Mouse (Mus musculus) embryo, embryonic 11.5 days (tissue): ENCODE results near the gene U2af2.
A peak's percentile ranks its signal among the peaks of the same experiment; 100 is the strongest.

Source experiments
- DNase-seq: peaks from one replicate; pipeline ENCODE4 v3.0.0-alpha.2; 2012; ENCODE audit warnings: low read depth, low spot score

The U2af2 gene

DNA sequence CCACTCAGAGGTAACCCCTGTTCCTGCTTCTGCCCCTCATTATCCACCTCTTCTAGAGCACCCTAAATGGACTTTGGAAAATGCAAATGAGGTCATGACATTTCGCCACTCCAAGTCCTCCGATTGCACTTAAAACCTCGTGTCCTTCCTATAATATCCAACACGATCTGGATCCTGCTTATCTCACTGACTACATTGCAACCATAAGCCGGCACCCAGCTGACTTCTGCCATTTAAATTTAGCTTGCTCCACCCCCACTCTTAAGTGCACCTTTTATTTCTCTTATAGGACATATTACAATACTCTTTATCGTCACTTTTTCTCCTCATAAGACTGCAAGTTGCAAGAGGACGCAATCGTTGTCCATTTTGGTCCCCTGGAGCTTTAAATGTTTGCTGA is 24.5 kb upstream of the U2af2 start:
- DNase-seq, result no peak

DNA sequence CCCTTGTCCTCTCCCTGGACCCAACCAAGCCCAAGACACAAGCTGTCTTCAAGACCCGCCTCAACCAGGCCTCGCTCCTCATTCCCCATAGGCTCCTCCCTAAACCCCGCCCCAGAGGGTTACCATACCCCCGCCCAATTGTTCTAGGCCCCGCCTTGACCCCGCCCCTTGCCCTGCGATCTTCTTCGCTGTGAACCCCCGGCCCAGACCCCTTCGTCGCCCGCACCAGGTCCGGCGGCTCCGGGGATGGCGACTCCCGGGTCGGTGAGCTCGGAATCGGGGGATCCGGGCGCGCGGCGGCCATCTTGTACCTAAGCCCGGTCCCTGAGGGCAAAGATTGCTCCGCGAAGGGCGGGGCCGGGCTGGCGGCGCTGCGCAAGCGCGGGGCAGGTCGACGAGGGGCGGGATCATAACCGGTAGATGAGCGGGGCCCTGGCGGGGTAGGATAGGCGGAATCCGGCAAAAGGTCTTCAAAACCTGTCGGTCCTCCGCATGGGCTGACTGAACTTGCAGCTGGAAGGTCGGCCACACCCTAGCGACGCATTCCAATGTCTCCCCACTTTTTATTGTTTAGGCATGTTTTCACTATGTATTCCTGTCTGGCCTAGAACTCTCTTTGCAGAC is 23.7 kb upstream of the U2af2 start, which contains the start of gene Zfp784:
Zfp784 (minus strand) TSS at position 338 of the 624 bp plus-strand sequence.
- peak; percentile 81 for DNase-seq

- no peak for DNase-seq
Measured at GRCm38 (mm10) chr7:5038940-5039339, 23.0 kb upstream of the U2af2 start.

- DNase-seq, result no peak
Measured at GRCm38 (mm10) chr7:5044981-5045380, 17.0 kb upstream of the U2af2 start.

- no peak for DNase-seq
Measured at GRCm38 (mm10) chr7:5046112-5046511, 15.8 kb upstream of the U2af2 start.

DNA sequence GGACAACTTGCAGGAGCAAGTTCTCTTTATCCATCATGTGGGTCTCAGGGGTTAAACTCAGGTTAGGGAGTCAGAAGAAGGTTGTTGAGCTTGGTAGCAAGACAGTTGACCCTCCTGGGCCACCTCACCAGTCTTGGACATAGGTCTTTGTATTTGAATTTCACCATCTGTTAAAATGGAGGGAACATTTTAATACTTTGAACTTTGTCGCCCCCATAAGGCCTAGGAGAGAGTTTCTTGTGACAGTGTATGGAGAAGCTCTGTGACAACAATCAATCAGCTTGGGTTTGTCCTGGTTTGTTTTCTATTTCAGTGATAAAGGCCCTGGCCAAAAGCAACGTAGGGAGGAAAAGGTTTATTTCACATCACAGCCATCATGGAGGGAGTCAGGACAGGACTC is 14.6 kb upstream of the U2af2 start:
- DNase-seq, result no peak

DNA sequence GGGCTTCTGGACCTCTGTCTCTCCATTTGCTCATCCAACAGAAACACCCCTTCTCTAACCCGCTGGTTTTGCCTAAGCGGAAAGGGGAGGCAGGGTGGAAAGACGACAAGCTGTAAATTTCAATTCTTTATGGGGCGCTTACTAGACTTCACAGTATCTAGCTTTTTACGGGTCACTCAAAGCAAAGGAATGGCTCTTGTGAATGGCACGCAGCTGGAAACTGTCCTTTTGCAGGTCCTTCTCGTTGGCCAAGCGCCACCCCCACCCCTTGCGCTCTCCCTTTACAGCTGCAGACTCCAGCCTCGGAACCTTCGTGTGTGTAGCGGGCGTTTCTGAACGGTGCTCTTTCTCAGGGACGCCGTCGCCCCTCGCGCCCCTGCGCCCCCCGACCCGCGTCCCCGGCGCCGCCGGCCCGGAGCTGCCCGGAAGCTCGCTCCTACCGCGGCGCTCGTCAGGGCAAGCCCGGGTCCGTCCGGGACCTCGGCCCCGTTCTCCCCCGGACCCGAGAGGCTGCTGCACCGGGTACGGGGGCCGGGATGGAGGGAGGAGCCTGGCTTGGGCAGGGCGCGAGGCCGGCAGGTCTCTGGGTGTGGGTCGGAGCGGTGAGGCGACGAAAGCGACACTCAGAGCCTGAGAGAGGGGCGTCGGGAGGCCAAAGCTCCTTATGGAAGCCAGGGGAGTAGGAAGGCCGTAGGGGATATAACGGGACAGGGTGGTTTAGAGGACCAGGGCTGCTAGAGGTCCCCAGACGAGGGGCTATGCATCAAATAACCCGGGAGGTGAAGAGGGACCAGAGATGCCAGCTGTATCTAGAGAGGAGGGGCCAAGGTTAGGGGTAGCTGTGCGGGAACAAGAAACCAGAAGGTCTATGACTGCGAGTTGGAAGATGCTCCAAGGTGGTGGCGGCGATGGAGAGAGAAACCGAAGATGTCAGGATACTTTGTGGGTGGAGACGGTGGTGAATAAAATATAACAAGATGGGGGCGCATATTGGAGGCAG is 10.4 kb upstream of the U2af2 start, which contains the start of gene Zfp580:
Zfp580 (plus strand) TSS at position 346 of the 1,000 bp plus-strand sequence.
- peak; percentile 58 for DNase-seq

DNA sequence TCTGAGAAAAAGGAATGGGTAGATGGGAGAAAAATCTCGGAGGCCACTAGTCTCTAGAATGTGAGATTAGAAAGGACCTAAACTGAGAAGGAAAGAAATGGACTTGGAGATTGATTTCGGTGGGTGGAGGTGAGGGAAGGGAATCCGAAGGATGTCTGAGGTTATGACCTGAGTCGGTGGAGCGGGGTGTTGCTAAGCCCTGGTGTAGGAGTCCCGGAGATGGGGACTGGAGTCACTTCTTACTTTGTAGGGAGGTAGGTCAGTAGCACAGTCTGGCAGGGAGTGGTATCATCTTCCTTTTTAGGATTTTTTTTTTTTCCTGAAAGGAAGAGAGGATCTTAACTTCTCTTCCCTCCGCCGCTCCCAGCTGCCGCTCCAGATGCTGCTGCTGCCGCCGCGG is 9.5 kb upstream of the U2af2 start:
- DNase-seq, result no peak

DNA sequence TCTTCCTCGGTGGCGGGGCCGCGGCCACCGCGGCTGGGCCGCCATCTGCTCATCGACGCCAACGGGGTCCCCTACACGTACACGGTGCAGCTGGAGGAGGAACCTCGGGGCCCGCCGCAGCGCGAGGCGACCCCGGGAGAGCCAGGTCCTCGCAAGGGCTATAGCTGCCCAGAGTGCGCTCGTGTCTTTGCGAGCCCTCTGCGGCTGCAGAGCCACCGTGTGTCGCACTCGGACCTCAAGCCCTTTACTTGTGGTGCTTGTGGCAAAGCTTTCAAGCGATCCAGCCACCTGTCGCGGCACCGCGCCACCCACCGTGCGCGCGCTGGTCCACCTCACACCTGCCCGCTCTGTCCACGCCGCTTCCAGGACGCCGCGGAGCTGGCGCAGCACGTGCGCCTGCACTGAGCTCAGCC is 9.0 kb upstream of the U2af2 start:
- no peak for DNase-seq

DNA sequence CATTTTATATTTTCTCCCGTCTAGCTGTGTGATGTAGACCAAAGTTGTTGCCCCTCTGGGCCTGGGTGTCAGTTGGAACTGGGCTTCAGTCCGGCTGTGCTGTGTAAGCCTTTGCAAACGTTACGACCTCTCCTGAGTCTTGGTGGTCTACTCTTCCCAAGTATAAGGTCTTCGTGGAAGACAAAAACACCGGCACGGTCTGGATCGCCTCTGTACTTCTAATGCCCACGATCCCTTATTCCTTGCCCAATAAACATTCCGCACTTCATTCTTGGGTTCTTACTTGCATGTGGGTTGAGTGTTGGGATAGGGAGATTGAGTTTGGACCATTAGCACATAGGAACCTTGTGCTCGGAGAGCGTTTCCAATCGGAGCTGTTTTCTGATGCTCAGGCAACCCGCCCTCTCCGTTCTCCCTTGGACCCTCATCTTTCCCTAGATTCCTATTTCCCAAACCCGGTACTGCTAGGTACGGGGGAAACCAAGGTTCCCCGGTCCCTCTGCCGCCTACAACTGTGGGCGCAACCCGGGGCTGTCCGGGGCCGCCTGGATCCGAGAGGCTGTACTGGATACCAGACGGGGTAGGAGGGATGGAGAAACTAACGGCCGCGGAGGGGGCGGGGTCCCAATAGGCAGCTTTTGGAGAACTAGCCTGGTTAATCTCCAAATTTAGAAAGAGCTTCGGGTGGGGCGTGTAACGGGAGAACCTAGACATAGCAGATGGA is 8.3 kb upstream of the U2af2 start:
- no peak for DNase-seq

DNA sequence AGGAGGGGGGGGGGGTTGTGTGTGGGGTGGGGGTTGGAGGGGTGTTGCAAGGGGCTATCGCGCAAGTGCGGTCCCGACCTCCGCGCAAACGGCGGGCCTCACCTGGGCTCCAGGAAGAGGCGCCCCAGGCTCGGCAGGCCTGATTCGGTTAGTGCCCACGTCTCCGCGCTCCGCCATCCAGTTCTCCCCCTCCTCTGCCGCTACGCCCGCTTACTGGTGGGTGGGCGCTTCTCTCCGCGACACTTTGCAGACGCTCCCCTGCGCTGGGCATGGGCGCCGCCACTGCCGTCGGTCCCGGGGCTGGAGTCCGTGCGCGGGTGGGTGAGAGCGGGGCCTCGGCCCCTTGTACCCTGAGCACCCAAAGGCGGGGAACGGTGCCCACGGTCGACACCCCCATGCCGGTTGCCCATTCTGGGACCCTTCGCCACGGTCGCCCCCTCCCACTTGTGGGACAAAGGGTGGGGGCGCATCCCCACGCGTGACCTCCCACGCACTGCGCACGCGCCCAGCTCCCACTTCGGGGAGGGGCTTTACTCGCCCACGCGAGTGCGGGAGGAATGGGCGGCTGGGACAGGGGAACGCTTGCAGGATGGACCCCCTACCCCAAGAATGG is 5.2 kb upstream of the U2af2 start:
- DNase-seq, result no peak

DNA sequence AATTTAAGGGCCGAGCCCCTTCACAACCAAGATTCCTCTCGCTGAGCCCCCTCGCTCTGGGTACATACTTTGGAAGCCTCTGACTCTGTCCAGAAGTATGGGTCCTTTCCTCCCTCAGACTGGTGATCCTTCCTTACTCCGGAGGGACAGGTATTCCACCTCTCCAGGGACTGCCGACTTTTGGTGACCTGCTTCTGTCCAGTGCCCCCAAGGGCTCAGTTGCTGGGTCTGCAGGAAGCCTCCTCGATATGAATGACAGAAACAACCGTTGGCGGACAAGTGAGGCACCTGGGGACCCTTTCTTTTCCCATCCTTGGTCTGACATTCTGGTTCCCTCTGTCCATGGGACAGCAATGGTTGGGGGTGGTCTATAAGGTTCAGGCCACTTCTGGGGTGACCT is 4.6 kb upstream of the U2af2 start:
- DNase-seq, result no peak

- no peak for DNase-seq
Measured at GRCm38 (mm10) chr7:5057804-5058203, 4.1 kb upstream of the U2af2 start.

- DNase-seq, result no peak
Measured at GRCm38 (mm10) chr7:5058631-5059030, 3.3 kb upstream of the U2af2 start.

GRCm38 (mm10) chr7:5059421-5059820 is 2.5 kb upstream of the U2af2 start:
- no peak for DNase-seq

- DNase-seq, result peak; percentile 69
Measured at GRCm38 (mm10) chr7:5060239-5060731, 1.7 kb upstream of the U2af2 start.

- DNase-seq, result peak; percentile 97
Measured at GRCm38 (mm10) chr7:5060944-5061773, 784 bp upstream of the U2af2 start.

DNA sequence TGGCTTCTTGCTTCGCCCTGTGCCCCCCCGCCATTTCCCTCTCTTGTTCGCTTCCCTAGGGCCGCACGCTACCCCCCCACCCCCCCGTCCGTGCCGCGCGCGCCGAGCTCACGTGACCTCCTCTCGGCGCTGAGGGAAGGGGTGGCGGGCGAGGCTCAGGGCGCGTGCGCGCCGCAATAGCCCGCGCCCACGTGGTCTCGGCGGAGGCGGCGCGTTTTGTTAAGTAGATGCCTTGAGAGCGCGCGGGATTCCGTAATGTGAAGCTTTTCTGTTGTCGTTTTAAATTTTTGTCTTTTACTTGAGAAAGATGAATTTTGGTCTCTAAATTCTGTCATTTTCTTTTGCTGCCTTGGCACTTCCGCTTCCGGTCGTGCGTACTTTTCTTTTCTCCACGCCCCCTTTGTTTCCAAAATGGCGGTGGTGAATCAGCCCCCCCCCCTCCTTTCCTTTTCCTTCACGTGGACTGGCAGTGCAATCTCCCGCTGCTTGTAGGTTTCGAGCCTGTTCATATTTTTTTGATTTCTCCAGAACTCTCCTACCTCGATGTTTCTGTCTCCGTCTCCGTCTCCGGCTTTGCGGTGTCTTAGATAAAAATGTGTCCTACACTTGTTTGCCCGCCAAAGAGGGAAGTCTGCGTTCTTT is 538 bp downstream of the U2af2 start:
- peak; percentile 75 for DNase-seq

- DNase-seq, result no peak
Measured at GRCm38 (mm10) chr7:5064886-5065285, 2.9 kb downstream of the U2af2 start.

- DNase-seq, result no peak
Measured at GRCm38 (mm10) chr7:5073586-5073985, 11.6 kb downstream of the U2af2 start.
